Mouse (Mus musculus) heart, embryonic 11.5 days (tissue): Measurements from ENCODE around the gene Nsrp1. TPM values are rescaled to one million over a fixed set of nuclear protein-coding genes. Genes with fewer than 3 reads are reported as not detected.
"Not testable (repeated sequence)": the region's sequence is repeated elsewhere in the genome, so short reads cannot be mapped to it uniquely, and the experiment has no call there.

Source experiments
- ATAC-seq: fragments of 200-750 bp; cut with Nextera tagmentation; replicated peaks from 2 replicates; pipeline ENCODE4 v1.8.0; 2017; ENCODE audit warnings: moderate library complexity; ENCODE audit not compliant: insufficient number of reproducible peaks, low FRiP score, low TSS enrichment
- H3K27ac ChIP-seq: fragments of 300-500 bp; sonication (generic); 2 replicates; pipeline ENCODE4 v1.5.1; 2014; ENCODE audit warnings: mild to moderate bottlenecking, low read depth, low read length
- H3K27me3 ChIP-seq: fragments of 300-500 bp; sonication (generic); 2 replicates; pipeline ENCODE4 v1.6.1; 2014; ENCODE audit warnings: mild to moderate bottlenecking, low read length, mixed read lengths; ENCODE audit not compliant: control insufficient read depth, insufficient read depth
- H3K36me3 ChIP-seq: fragments of 300-500 bp; sonication (generic); 2 replicates; pipeline ENCODE4 v1.6.1; 2014; ENCODE audit warnings: mild to moderate bottlenecking, low read length, moderate library complexity, mixed read lengths; ENCODE audit not compliant: control insufficient read depth, insufficient read depth
- H3K4me1 ChIP-seq: fragments of 300-500 bp; sonication (generic); 2 replicates; pipeline ENCODE4 v1.6.1; 2014; ENCODE audit warnings: low read length; ENCODE audit not compliant: control insufficient read depth, insufficient read depth
- H3K4me2 ChIP-seq: fragments of 300-500 bp; sonication (generic); 2 replicates; pipeline ENCODE4 v1.6.1; 2014; ENCODE audit warnings: mild to moderate bottlenecking, moderate library complexity
- H3K4me3 ChIP-seq: fragments of 300-500 bp; sonication (generic); 2 replicates; pipeline ENCODE4 v1.5.1; 2014; ENCODE audit warnings: low read depth, low read length
- H3K9ac ChIP-seq: fragments of 300-500 bp; sonication (generic); 2 replicates; pipeline ENCODE4 v1.6.1; 2014; ENCODE audit warnings: mild to moderate bottlenecking, low read depth, low read length, moderate library complexity
- H3K9me3 ChIP-seq: fragments of 300-500 bp; sonication (generic); replicated peaks from 2 replicates; pipeline ENCODE4 v1.6.1; 2016; ENCODE audit warnings: low read length; ENCODE audit not compliant: control insufficient read depth
- WGBS: fragments of 180-500 bp; shearing (Covaris S2); extraction: QIAGEN DNeasy Blood & Tissue Kit; methylation state at CpG from one replicate; pipeline ENCODE4 v1.1.7; 2014; ENCODE audit not compliant: insufficient replicate concordance; 5-methylcytosine and 5-hydroxymethylcytosine counted together
- polyA plus RNA-seq: library from polyadenylated mRNA; unstranded; fragments of >200 nt; fragmentation: Nextera tagmentation; extraction: Ambion mirVana; gene quantifications from 2 replicates; pipeline ENCODE4 v1.2.1, GENCODE M21; 2014

Gene Nsrp1
- polyA plus RNA-seq = 52.6 and 52.9 TPM in 2 replicates

- ATAC-seq = peak; percentile 93
- Histone ChIP-seq H3K9ac (peak within 1 kb of the TSS; percentile 92), H3K9me3 (no peaks in the 10 kb centered on the region), H3K36me3 (no peaks in the 10 kb centered on the region; the same call in 1 of the 2 replicates), H3K4me3 (peak within 1 kb of the TSS; percentile 94), H3K27ac (peak within 1 kb of the TSS; percentile 89), H3K27me3 (peaks cover 10% of the 10 kb centered on the region), H3K4me2 (peak within 1 kb of the TSS; percentile 91), H3K4me1 (no peaks in the 10 kb centered on the region)
- 4% methylated on average over 48 of the region's 48 CpGs for WGBS
Measured at GRCm38 (mm10) chr11:77078273-77079134, at the start of gene Nsrp1. Gene Nsrp1 (minus strand): TSS chr11:77078435.

GRCm38 (mm10) chr11:77111141-77111540 lies 32.9 kb upstream of the Nsrp1 start:
- Histone ChIP-seq H3K27ac (no peak overlapping the region), H3K9ac (no peak overlapping the region), H3K4me3 (no peak overlapping the region), H3K9me3 (no peaks in the 10 kb centered on the region), H3K4me2 (no peak overlapping the region), H3K36me3 (no peaks in the 10 kb centered on the region), H3K4me1 (no peaks in the 10 kb centered on the region), H3K27me3 (no peaks in the 10 kb centered on the region)
- ATAC-seq = no peak
- WGBS = 79% methylated on average over 6 of the region's 6 CpGs

GRCm38 (mm10) chr11:77108442-77108841 lies 30.2 kb upstream of the Nsrp1 start:
- Histone ChIP-seq H3K27ac (no peak overlapping the region), H3K36me3 (no peaks in the 10 kb centered on the region), H3K27me3 (no peaks in the 10 kb centered on the region), H3K4me1 (no peaks in the 10 kb centered on the region), H3K9ac (no peak overlapping the region), H3K9me3 (no peaks in the 10 kb centered on the region), H3K4me3 (no peak overlapping the region), H3K4me2 (no peak overlapping the region)
- WGBS = 86% methylated on average over 6 of the region's 6 CpGs
- ATAC-seq = no peak

- not testable (repeated sequence) for ATAC-seq
- WGBS = 71% methylated on average over 12 of the region's 12 CpGs
Measured at GRCm38 (mm10) chr11:77107872-77108271, 29.6 kb upstream of the Nsrp1 start.

DNA sequence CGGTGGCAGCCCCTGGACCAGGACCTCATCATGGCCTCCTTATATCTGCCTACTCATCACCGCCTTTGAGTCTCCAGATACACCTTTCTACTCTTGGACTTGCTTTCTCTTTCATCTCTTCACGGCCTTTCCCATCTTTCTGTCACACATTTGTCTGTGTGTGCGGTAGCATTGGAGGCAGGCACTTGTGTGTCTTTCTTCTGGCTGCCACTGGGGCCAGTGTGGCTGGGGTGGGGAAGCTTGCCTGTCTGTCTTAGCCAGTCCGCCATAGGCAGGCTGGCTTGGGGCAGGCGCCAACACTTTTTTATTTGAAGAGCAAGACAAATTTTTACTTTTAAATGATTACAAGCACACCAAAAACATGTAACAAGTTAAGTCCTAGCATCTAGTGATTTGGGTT lies 28.7 kb upstream of the Nsrp1 start:
- ATAC-seq = no peak
- Histone ChIP-seq H3K9ac (no peak overlapping the region), H3K36me3 (no peaks in the 10 kb centered on the region), H3K9me3 (no peaks in the 10 kb centered on the region), H3K27ac (no peak overlapping the region), H3K4me2 (no peak overlapping the region), H3K4me3 (no peak overlapping the region), H3K4me1 (no peaks in the 10 kb centered on the region), H3K27me3 (no peaks in the 10 kb centered on the region)
- WGBS = 85% methylated on average over 6 of the region's 6 CpGs

More at GRCm38 (mm10) chr11:77107872-77108271, 29.6 kb upstream of the Nsrp1 start:
- not testable (repeated sequence) for H3K36me3 ChIP-seq, H3K27ac ChIP-seq, H3K4me1 ChIP-seq, H3K4me3 ChIP-seq, H3K4me2 ChIP-seq, H3K9me3 ChIP-seq, H3K9ac ChIP-seq, H3K27me3 ChIP-seq

- no peak for ATAC-seq
- 0 out of 2 replicates have a peak overlapping the region, but pooled peaks have one; percentile 24 for H3K4me2 ChIP-seq
- WGBS = 13% methylated on average over 10 of the region's 10 CpGs
Measured at GRCm38 (mm10) chr11:77100137-77100937, 22.1 kb upstream of the Nsrp1 start.

GRCm38 (mm10) chr11:77098332-77098972 lies 20.2 kb upstream of the Nsrp1 start:
- Histone ChIP-seq H3K27me3 (no peaks in the 10 kb centered on the region), H3K4me3 (no peak overlapping the region), H3K4me2 (no peak overlapping the region), H3K4me1 (peaks cover 9% of the 10 kb centered on the region; the same call in 1 of the 2 replicates), H3K9ac (no peak overlapping the region), H3K36me3 (no peaks in the 10 kb centered on the region), H3K27ac (no peak overlapping the region), H3K9me3 (no peaks in the 10 kb centered on the region)
- 73% methylated on average over 19 of the region's 19 CpGs for WGBS
- no peak for ATAC-seq

More at GRCm38 (mm10) chr11:77100137-77100937, 22.1 kb upstream of the Nsrp1 start:
- Histone ChIP-seq H3K4me1 (peaks cover 9% of the 10 kb centered on the region; the same call in 1 of the 2 replicates), H3K4me3 (no peak overlapping the region), H3K27ac (no peak overlapping the region), H3K9ac (no peak overlapping the region), H3K36me3 (no peaks in the 10 kb centered on the region), H3K27me3 (no peaks in the 10 kb centered on the region), H3K9me3 (no peaks in the 10 kb centered on the region)

DNA sequence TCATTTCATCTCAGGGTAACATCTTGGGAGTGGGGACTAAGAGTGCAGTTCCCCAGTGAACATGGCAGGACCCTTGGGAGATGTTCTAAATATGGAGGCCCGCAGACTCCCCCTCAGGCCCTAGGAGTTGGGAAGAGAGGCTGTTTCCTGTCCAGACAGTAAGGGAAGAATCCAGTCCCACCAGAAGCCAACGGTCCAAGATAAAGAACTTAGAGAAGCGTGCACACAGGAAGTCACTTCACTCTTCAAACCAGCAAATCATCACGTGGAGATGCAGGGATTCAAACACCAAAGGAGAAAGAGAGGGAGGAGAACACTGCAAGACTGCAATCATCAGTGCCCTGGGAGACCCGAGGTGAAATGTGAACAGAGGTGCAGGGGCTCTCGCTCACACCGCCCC lies 18.8 kb upstream of the Nsrp1 start:
- no peaks in the 10 kb centered on the region for H3K27me3 ChIP-seq
- H3K9ac ChIP-seq = no peak overlapping the region
- ATAC-seq = no peak
- peaks cover 9% of the 10 kb centered on the region; the same call in 1 of the 2 replicates for H3K4me1 ChIP-seq
- H3K4me2 ChIP-seq = no peak overlapping the region
- H3K9me3 ChIP-seq = no peaks in the 10 kb centered on the region
- no peak overlapping the region for H3K4me3 ChIP-seq
- no peaks in the 10 kb centered on the region for H3K36me3 ChIP-seq
- H3K27ac ChIP-seq = no peak overlapping the region
- 42% methylated on average over 7 of the region's 7 CpGs for WGBS
